8 mouse cellular contexts compared by ENCODE assay signal in genomic region chr8:117379131-117379530, GRCm38 (mm10).
DNase-seq lines count a peak whose midpoint lies in the region; ATAC-seq and TF ChIP-seq lines count a peak whose summit lies in the region.

No protein-coding gene starts in this region.

- no peaks in the 10 kb centered on the region for H3K27me3 ChIP-seq in heart, embryonic 11.5 days (ENCODE audit: control insufficient read depth, insufficient read depth, low read length)
- H3K27me3 ChIP-seq in intestine, embryonic 16.5 days (replicated peaks; ENCODE audit: control insufficient read depth, insufficient read depth, low read length), result no peaks in the 10 kb centered on the region
- no peaks in the 10 kb centered on the region for H3K27me3 ChIP-seq in midbrain, embryonic 13.5 days
- no peaks in the 10 kb centered on the region for H3K27me3 ChIP-seq in splenic B cell, adult 2 months (ENCODE audit: control insufficient read depth, insufficient read depth, low read length, poor library complexity, severe bottlenecking)

- WGBS in heart, embryonic 11.5 days (ENCODE audit: insufficient replicate concordance), result 43% methylated on average over 10 of the region's 10 CpGs
- 54% methylated on average over 10 of the region's 10 CpGs for WGBS in intestine, embryonic 16.5 days
- WGBS in midbrain, embryonic 13.5 days, result 56% methylated on average over 10 of the region's 10 CpGs

- no peak overlapping the region for H3K4me2 ChIP-seq in heart, embryonic 11.5 days
- H3K4me2 ChIP-seq in intestine, embryonic 16.5 days (ENCODE audit: low read depth, low read length), result no peak overlapping the region
- no peak overlapping the region for H3K4me2 ChIP-seq in midbrain, embryonic 13.5 days (replicated peaks)

- H3K4me3 ChIP-seq in heart, embryonic 11.5 days (ENCODE audit: low read depth, low read length), result no peak overlapping the region
- peak overlapping the region; percentile 48 for H3K4me3 ChIP-seq in cortical plate, adult 2 months (ENCODE audit: insufficient read depth, low read length)
- no peak overlapping the region for H3K4me3 ChIP-seq in intestine, embryonic 16.5 days (ENCODE audit: low read length)
- H3K4me3 ChIP-seq in midbrain, embryonic 13.5 days (replicated peaks), result no peak overlapping the region

- TF ChIP-seq POLR2A in cortical plate, adult 2 months (IDR thresholded peaks at IDR 0.05; ENCODE audit: extremely low read depth, insufficient read depth, low read length), result peak; percentile 66; the same call in 1 of the 2 replicates

- intact Hi-C loops in gastrocnemius, postnatal 14 days (cut with DNase I; ENCODE audit: low total_unique reads), result loop anchor here (5.0 kb wide), 1 partner anchor 157 kb away; no protein-coding TSS in a partner anchor

- no peak for ATAC-seq in heart, embryonic 11.5 days (replicated peaks; ENCODE audit: insufficient number of reproducible peaks, low FRiP score, low TSS enrichment)
- peak; percentile 52 for ATAC-seq in intestine, embryonic 16.5 days
- peak; percentile 48; the same call in 1 of the 2 replicates for ATAC-seq in midbrain, embryonic 13.5 days

- H3K9me3 ChIP-seq in heart, embryonic 11.5 days (replicated peaks; ENCODE audit: control insufficient read depth, low read length), result no peaks in the 10 kb centered on the region
- H3K9me3 ChIP-seq in intestine, embryonic 16.5 days (ENCODE audit: control insufficient read depth, low read length), result 0 out of 2 replicates have a peak, but pooled peaks cover under 1% of the 10 kb centered on the region
- 0 out of 2 replicates have a peak, but pooled peaks cover under 1% of the 10 kb centered on the region for H3K9me3 ChIP-seq in midbrain, embryonic 13.5 days

- H3K4me1 ChIP-seq in heart, embryonic 11.5 days (ENCODE audit: control insufficient read depth, insufficient read depth, low read length), result peaks cover 2% of the 10 kb centered on the region; the same call in 1 of the 2 replicates
- peaks cover 22% of the 10 kb centered on the region for H3K4me1 ChIP-seq in cortical plate, adult 2 months (ENCODE audit: control insufficient read depth, insufficient read depth, low read length)
- peaks cover 9% of the 10 kb centered on the region; the same call in 1 of the 2 replicates for H3K4me1 ChIP-seq in intestine, embryonic 16.5 days (ENCODE audit: control insufficient read depth, insufficient read depth, low read length)
- peaks cover 42% of the 10 kb centered on the region for H3K4me1 ChIP-seq in midbrain, embryonic 13.5 days (replicated peaks)

- peak; percentile 97 for DNase-seq in heart, adult 11 months
- peak; percentile 72 for DNase-seq in gastrocnemius, postnatal 14 days
- peak; percentile 55 to 84 for DNase-seq in left cerebral cortex, adult 9 months (ENCODE audit: low spot score in 2 of 2)
- peak; percentile 42 for DNase-seq in splenic B cell, adult 2 months (ENCODE audit: low read depth, low spot score)

- H3K9ac ChIP-seq in heart, embryonic 11.5 days (ENCODE audit: low read depth, low read length), result no peak overlapping the region
- H3K9ac ChIP-seq in intestine, embryonic 16.5 days (ENCODE audit: low read depth, low read length), result no peak overlapping the region
- H3K9ac ChIP-seq in midbrain, embryonic 13.5 days (replicated peaks), result 0 out of 2 replicates have a peak overlapping the region, but pooled peaks have one; percentile 28

- peak; percentile 40; the same call in 1 of the 2 replicates for TF ChIP-seq CTCF in cortical plate, adult 2 months (IDR thresholded peaks at IDR 0.05; ENCODE audit: extremely low read depth, insufficient read depth, low read length)

- no peak overlapping the region for H3K27ac ChIP-seq in heart, embryonic 11.5 days (ENCODE audit: low read depth, low read length)
- peak overlapping the region; percentile 86 for H3K27ac ChIP-seq in cortical plate, adult 2 months (ENCODE audit: insufficient read depth, low read length)
- no peak overlapping the region for H3K27ac ChIP-seq in intestine, embryonic 16.5 days (ENCODE audit: low read length)
- no peak overlapping the region for H3K27ac ChIP-seq in midbrain, embryonic 13.5 days

- H3K36me3 ChIP-seq in heart, embryonic 11.5 days (ENCODE audit: control insufficient read depth, insufficient read depth, low read length), result no peaks in the 10 kb centered on the region; the same call in 1 of the 2 replicates
- no peaks in the 10 kb centered on the region; the same call in 1 of the 2 replicates for H3K36me3 ChIP-seq in intestine, embryonic 16.5 days (ENCODE audit: control insufficient read depth, insufficient read depth, low read length)
- peaks cover 19% of the 10 kb centered on the region for H3K36me3 ChIP-seq in midbrain, embryonic 13.5 days
- H3K36me3 ChIP-seq in splenic B cell, adult 2 months (ENCODE audit: control insufficient read depth, insufficient read depth, low read length, poor library complexity, severe bottlenecking), result peaks cover 3% of the 10 kb centered on the region

Comparison
In these comparisons a context has a peak if more than half of its experiments do, and no peak if none do; other contexts are left out.
1. DNase-seq: peak in every context shown above with its lines; median percentile 97 in heart, adult 11 months; 72 in gastrocnemius, postnatal 14 days; 70 in left cerebral cortex, adult 9 months; 42 in splenic B cell, adult 2 months.